Mouse (Mus musculus) right cerebral cortex, postnatal 14 days (tissue): ENCODE measurements around the gene Lrrc3c.
A peak's percentile ranks its signal among the peaks of the same experiment; 100 is the strongest.

Experiments used
- DNase-seq: peaks from one replicate; pipeline ENCODE4 v3.0.0; 2022

Lrrc3c gene

GRCm38 (mm10) chr11:98628706-98629105, 30.6 kb downstream of the Lrrc3c start:
- DNase-seq: no peak

GRCm38 (mm10) chr11:98630646-98631045, 32.6 kb downstream of the Lrrc3c start:
- DNase-seq: no peak

GRCm38 (mm10) chr11:98635312-98635970, 37.4 kb downstream of the Lrrc3c start:
- peak; percentile 16 for DNase-seq

- DNase-seq: no peak
Measured at GRCm38 (mm10) chr11:98637501-98637900, 39.4 kb downstream of the Lrrc3c start.

- DNase-seq: no peak
Measured at GRCm38 (mm10) chr11:98640091-98640490, 42.0 kb downstream of the Lrrc3c start.

- DNase-seq: no peak
Measured at GRCm38 (mm10) chr11:98644757-98645156, 46.7 kb downstream of the Lrrc3c start.

- DNase-seq: no peak
Measured at GRCm38 (mm10) chr11:98645946-98646345, 47.9 kb downstream of the Lrrc3c start.

GRCm38 (mm10) chr11:98646459-98646858, 48.4 kb downstream of the Lrrc3c start, which contains the start of gene Gsdma2:
Gsdma2 (plus strand) TSS chr11:98646759.
- DNase-seq: no peak
